Mouse (Mus musculus): ENCODE results near the gene Bcl9l. TPM values are rescaled to one million over a fixed set of nuclear protein-coding genes. Genes with fewer than 3 reads are reported as not detected.
"Not testable (repeated sequence)": the region's sequence is repeated elsewhere in the genome, so short reads cannot be mapped to it uniquely, and the experiment has no call there.

Bcl9l gene
- polyA plus RNA-seq (2015; fragmentation: Nextera tagmentation; extraction: Ambion mirVana), result 7.5 and 7.8 TPM in 2 replicates

DNA sequence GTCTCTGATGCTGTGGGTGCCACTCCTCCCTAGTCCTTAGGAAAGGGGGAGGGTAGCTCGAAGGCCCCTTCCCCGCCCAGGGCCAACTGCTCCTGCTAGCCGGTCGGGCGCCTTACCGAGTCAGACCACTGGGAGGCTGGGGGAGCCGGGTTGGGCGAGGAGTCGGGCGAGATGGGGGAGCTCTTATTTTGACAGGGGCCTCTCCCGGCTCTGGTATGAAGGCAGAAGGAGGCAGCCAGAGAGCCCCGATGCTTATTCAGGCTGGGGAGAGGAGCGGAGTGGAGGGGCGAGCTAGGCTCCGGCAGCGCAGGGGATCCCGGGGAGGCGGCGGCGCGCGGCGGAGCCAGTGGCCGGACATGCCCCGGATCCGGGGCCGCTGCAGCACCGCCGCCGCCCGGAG is at the start of gene Bcl9l:
Bcl9l (plus strand) TSS at position 274 of the 400 bp plus-strand sequence.
- Histone ChIP-seq H3K4me1 (replicated peaks) (peaks cover 57% of the 10 kb centered on the region), H3K4me2 (replicated peaks) (peak within 1 kb of the TSS; percentile 86), H3K36me3 (no peaks in the 10 kb centered on the region), H3K9me3 (no peaks in the 10 kb centered on the region), H3K4me3 (replicated peaks) (peak within 1 kb of the TSS; percentile 95), H3K27me3 (replicated peaks) (no peaks in the 10 kb centered on the region), H3K9ac (peak within 1 kb of the TSS; percentile 93), H3K27ac (peak within 1 kb of the TSS; percentile 98)
- 0% methylated on average over 30 of the region's 31 CpGs for WGBS
- peak; percentile 41 for ATAC-seq

DNA sequence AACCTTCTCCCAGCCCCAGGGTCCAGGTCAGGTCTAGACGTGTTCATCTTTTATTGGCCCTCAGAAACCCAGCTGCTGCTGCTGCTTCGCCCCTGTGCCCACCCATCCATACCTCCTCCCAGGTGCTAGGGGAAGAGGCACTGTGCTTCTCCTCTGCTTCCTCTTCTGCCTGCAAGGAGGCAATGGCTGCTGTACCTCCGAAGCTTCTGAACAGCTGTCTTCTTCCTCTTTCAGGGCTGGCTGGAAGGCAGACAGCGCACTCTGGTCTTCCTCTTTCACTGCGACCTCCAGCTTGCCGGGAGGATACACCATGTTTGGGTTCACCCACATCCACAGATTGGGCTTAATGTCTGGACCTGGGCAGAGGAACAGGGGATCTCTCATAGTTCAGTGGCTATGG is 46.9 kb upstream of the Bcl9l start:
- Histone ChIP-seq H3K4me1 (replicated peaks) (no peaks in the 10 kb centered on the region), H3K4me2 (replicated peaks) (no peak overlapping the region), H3K9me3 (no peaks in the 10 kb centered on the region), H3K9ac (no peak overlapping the region), H3K27ac (no peak overlapping the region), H3K4me3 (replicated peaks) (no peak overlapping the region), H3K36me3 (no peaks in the 10 kb centered on the region), H3K27me3 (replicated peaks) (no peaks in the 10 kb centered on the region)
- WGBS, result 78% methylated on average over 6 of the region's 6 CpGs
- no peak for ATAC-seq

DNA sequence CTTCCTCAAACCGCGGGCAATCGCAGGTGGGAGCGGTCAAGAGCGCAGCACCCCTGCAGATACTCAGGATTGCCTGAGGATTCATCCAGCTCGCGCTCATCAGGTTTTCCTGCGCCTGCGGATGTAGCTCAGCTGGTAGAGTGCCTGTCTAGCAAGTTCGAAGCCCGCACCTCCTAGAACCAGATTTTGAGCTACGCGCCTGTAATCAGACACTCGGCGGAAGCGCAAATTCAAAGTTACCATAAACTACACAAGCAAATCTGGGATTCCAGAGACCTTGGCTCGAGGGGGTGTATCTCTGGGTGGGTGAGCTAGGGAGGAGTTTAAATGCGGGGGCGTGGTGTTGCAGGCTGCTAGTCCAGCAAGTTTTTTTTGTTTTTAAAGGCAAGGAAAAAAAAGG is 41.7 kb upstream of the Bcl9l start, which contains the start of gene Foxr1:
Foxr1 (minus strand) TSS at position 176 of the 400 bp plus-strand sequence.
- Histone ChIP-seq H3K27me3 (replicated peaks) (no peaks in the 10 kb centered on the region), H3K4me3 (replicated peaks) (no peak within 1 kb of the TSS), H3K4me2 (replicated peaks) (no peak within 1 kb of the TSS), H3K9ac (no peak within 1 kb of the TSS), H3K9me3 (no peaks in the 10 kb centered on the region), H3K4me1 (replicated peaks) (no peaks in the 10 kb centered on the region), H3K27ac (no peak within 1 kb of the TSS), H3K36me3 (no peaks in the 10 kb centered on the region)
- ATAC-seq, result no peak
- WGBS, result 70% methylated on average over 19 of the region's 19 CpGs

DNA sequence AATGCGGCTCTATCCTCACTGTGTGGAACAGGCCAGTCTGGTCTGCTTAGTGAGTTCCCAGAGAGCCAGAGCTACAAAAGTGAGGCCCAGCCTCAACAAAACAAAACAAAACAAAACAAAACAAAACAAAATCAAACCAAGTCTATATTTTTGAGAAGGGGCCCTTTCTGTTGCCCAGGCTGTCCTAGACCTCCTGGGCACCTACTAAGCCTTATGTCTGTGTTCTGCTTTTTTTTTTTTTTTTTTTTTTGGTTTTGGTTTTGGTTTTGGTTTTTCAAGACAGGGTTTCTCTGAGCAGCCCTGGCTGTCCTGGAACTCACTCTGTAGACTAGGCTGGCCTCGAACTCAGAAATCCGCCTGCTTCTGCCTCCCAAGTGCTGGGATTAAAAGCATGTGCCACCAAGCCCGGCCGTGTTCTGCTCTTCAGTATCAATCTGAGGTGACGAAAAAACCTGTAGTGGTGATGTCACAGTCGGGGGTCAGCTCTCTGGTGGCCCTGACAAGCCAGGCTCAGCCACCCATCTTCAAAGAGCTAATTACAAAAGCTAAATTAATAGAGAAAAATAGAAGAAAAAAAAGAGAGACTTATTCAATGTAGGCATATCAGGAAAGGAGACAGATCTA is 38.1 kb upstream of the Bcl9l start:
- H3K4me3 ChIP-seq (replicated peaks); H3K9ac ChIP-seq; H3K27ac ChIP-seq; ATAC-seq; H3K4me1 ChIP-seq (replicated peaks); H3K4me2 ChIP-seq (replicated peaks); H3K9me3 ChIP-seq; H3K36me3 ChIP-seq; H3K27me3 ChIP-seq (replicated peaks): not testable (repeated sequence)
- WGBS, result 83% methylated on average over 7 of the region's 7 CpGs

DNA sequence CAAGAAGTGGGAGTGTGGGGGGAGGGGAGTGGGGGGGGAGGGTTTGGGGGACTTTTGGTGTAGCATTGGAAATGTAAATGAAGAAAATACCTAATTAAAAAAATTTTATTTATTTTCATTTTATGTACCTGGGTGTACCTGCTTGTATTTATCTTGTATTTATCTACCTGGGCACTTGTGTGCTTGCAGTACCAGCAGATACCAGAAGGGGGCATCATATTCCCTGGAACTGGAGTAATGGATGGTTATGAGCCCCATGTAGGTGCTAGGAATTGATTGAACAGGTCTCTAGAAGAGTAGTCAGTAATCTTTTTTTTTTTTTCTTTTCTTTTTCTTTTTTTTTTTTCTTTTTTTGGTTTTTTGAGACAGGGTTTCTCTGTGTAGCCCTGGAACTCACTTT is 32.2 kb upstream of the Bcl9l start:
- Histone ChIP-seq H3K36me3 (no peaks in the 10 kb centered on the region), H3K4me1 (replicated peaks) (peaks cover 9% of the 10 kb centered on the region), H3K4me2 (replicated peaks) (no peak overlapping the region), H3K9ac (no peak overlapping the region), H3K27ac (no peak overlapping the region), H3K9me3 (no peaks in the 10 kb centered on the region), H3K27me3 (replicated peaks) (no peaks in the 10 kb centered on the region; the same call in 1 of the 2 replicates), H3K4me3 (replicated peaks) (no peak overlapping the region)
- ATAC-seq, result no peak

DNA sequence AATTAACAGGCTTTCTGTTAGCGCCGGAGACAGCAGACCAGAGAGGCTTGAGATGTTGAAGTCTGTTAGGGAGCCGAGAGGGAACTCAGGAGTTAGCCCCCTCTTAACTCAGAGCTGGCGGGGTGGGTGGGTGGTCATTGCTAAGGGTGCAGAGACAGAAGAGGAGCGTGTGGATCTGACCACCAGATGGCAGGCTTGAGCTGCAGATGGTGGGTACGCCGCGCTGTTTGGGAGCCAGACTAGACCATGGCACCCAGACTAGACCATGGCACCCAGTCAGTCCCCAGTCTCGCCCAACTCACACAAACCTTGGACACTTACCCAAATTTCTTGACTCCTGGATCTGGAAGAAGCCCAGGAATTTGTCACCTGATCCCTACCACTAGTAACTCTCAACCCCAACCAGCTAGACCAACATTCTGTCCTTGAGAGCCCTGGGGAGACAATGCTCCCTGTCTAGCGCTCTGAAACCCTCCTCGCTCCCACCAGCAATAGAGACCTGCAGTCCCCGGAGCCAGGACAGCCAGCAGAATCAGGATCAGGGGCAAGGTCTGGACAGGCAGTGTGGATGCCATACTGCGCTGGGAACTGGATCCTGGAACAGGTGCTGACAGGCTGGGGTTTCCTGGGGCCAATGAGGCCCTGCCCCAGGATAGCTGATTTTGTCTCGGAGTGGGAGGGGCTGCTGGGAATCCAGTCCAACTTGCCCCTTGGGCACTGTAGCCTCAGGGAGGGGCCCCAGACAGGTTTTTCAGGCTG is 28.3 kb upstream of the Bcl9l start:
- no peak overlapping the region for H3K27ac ChIP-seq
- WGBS, result 9% methylated on average over 14 of the region's 14 CpGs
- no peaks in the 10 kb centered on the region; the same call in 1 of the 2 replicates for H3K27me3 ChIP-seq (replicated peaks)
- no peak overlapping the region for H3K4me3 ChIP-seq (replicated peaks)
- peaks cover 9% of the 10 kb centered on the region for H3K4me1 ChIP-seq (replicated peaks)
- H3K9me3 ChIP-seq, result no peaks in the 10 kb centered on the region
- H3K9ac ChIP-seq, result no peak overlapping the region
- peak; percentile 83 for ATAC-seq
- peak overlapping the region; percentile 18; the same call in 1 of the 2 replicates for H3K4me2 ChIP-seq (replicated peaks)
- no peaks in the 10 kb centered on the region for H3K36me3 ChIP-seq

GRCm38 (mm10) chr9:44454891-44455220 is 27.8 kb upstream of the Bcl9l start, which contains the start of gene Upk2:
Gene Upk2 (minus strand): TSS chr9:44454976.
- Histone ChIP-seq H3K9ac (no peak within 1 kb of the TSS), H3K4me1 (replicated peaks) (peaks cover 9% of the 10 kb centered on the region), H3K4me3 (replicated peaks) (no peak within 1 kb of the TSS), H3K27me3 (replicated peaks) (no peaks in the 10 kb centered on the region; the same call in 1 of the 2 replicates), H3K36me3 (no peaks in the 10 kb centered on the region), H3K27ac (no peak within 1 kb of the TSS), H3K4me2 (replicated peaks) (peak within 1 kb of the TSS; percentile 18; the same call in 1 of the 2 replicates), H3K9me3 (no peaks in the 10 kb centered on the region)
- 23% methylated on average over 4 of the region's 4 CpGs for WGBS
- peak; percentile 13; the same call in 1 of the 2 replicates for ATAC-seq

DNA sequence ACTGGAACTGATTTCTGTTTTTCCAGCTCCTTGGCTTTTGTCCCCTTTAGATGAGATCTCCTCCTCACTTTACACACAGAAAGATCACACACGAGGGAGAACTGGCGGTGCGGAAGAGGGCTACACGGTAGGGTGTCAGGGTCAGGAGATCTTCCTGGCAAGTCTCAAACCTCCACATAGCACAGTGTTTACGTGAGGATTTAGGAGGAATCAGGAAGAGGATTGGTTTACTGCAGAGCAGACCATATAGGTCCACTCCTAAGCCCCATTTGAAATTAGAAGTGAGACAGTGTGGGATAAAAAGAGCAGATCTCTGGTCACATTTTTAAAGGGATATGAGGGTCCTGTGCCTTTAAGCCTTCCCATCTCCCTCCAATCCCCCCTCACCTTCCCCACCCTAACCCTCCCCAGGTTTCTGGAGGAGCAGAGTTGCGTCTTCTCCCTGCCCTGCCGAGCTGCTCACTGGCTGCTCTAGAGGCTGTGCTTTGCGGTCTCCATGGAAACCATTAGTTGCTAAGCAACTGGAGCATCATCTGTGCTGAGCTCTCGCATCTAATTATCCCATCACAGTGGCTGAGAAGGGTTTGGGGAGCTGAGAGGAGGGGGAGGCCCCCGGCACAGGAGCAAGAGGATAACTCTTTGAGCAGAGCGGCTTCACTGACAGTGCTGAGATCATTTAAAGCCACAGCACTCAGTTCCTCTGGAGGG is 25.4 kb upstream of the Bcl9l start:
- ATAC-seq, result peak; percentile 59; the same call in 1 of the 2 replicates
- H3K27ac ChIP-seq, result no peak overlapping the region
- H3K9me3 ChIP-seq, result no peaks in the 10 kb centered on the region
- no peaks in the 10 kb centered on the region for H3K36me3 ChIP-seq
- H3K4me1 ChIP-seq (replicated peaks), result peaks cover 9% of the 10 kb centered on the region
- WGBS, result 5% methylated on average over 11 of the region's 11 CpGs
- H3K4me2 ChIP-seq (replicated peaks), result no peak overlapping the region
- H3K27me3 ChIP-seq (replicated peaks), result no peaks in the 10 kb centered on the region; the same call in 1 of the 2 replicates
- no peak overlapping the region for H3K9ac ChIP-seq
- H3K4me3 ChIP-seq (replicated peaks), result no peak overlapping the region

- no peak for ATAC-seq
- WGBS, result 78% methylated on average over 5 of the region's 5 CpGs
Observed at GRCm38 (mm10) chr9:44461950-44462349, 20.7 kb upstream of the Bcl9l start.

GRCm38 (mm10) chr9:44468224-44468623 is 14.4 kb upstream of the Bcl9l start:
- H3K9me3 ChIP-seq, result no peaks in the 10 kb centered on the region
- ATAC-seq, result peak; percentile 45
- H3K27me3 ChIP-seq (replicated peaks), result no peaks in the 10 kb centered on the region
- H3K9ac ChIP-seq, result no peak overlapping the region
- 38% methylated on average over 7 of the region's 7 CpGs for WGBS
- H3K4me3 ChIP-seq (replicated peaks), result no peak overlapping the region
- no peaks in the 10 kb centered on the region for H3K4me1 ChIP-seq (replicated peaks)
- no peak overlapping the region for H3K27ac ChIP-seq
- no peak overlapping the region for H3K4me2 ChIP-seq (replicated peaks)
- H3K36me3 ChIP-seq, result no peaks in the 10 kb centered on the region

More at GRCm38 (mm10) chr9:44461950-44462349, 20.7 kb upstream of the Bcl9l start:
- Histone ChIP-seq H3K36me3 (no peaks in the 10 kb centered on the region), H3K4me2 (replicated peaks) (no peak overlapping the region), H3K4me3 (replicated peaks) (no peak overlapping the region), H3K9me3 (no peaks in the 10 kb centered on the region), H3K9ac (no peak overlapping the region), H3K4me1 (replicated peaks) (no peaks in the 10 kb centered on the region), H3K27ac (no peak overlapping the region), H3K27me3 (replicated peaks) (no peaks in the 10 kb centered on the region)

GRCm38 (mm10) chr9:44468800-44469199 is 13.8 kb upstream of the Bcl9l start:
- Histone ChIP-seq H3K4me3 (replicated peaks) (no peak overlapping the region), H3K4me1 (replicated peaks) (no peaks in the 10 kb centered on the region), H3K27me3 (replicated peaks) (no peaks in the 10 kb centered on the region), H3K9me3 (no peaks in the 10 kb centered on the region), H3K4me2 (replicated peaks) (no peak overlapping the region), H3K9ac (no peak overlapping the region), H3K36me3 (no peaks in the 10 kb centered on the region), H3K27ac (no peak overlapping the region)
- no peak for ATAC-seq
- 55% methylated on average over 2 of the region's 2 CpGs for WGBS

DNA sequence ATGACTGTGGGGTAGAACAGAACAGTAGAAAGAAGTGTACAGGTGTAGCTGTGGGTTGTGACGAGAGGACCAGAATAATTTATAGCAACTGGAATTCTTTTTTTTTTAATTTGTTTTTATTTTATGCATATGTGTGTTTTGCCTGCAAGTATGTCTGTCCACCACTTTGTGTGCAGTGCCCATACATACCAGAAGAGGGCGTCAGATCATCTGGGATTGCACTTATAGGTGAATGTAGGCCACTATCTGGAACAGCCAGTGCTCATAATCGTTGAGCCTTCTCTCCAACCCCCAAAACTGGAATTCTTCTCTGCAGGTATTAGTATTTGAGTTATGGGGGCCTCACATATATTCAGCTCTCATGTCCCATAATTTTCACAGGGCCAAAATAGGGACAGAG is 9.4 kb upstream of the Bcl9l start:
- no peak overlapping the region for H3K9ac ChIP-seq
- no peak overlapping the region for H3K4me3 ChIP-seq (replicated peaks)
- H3K36me3 ChIP-seq, result no peaks in the 10 kb centered on the region
- no peaks in the 10 kb centered on the region for H3K27me3 ChIP-seq (replicated peaks)
- no peak for ATAC-seq
- H3K4me1 ChIP-seq (replicated peaks), result peaks cover 10% of the 10 kb centered on the region
- H3K27ac ChIP-seq, result no peak overlapping the region
- no peaks in the 10 kb centered on the region for H3K9me3 ChIP-seq
- 62% methylated on average over 3 of the region's 3 CpGs for WGBS
- no peak overlapping the region for H3K4me2 ChIP-seq (replicated peaks)
